Comparison of ENCODE assay signal across 14 mouse cellular contexts in the genomic region with DNA sequence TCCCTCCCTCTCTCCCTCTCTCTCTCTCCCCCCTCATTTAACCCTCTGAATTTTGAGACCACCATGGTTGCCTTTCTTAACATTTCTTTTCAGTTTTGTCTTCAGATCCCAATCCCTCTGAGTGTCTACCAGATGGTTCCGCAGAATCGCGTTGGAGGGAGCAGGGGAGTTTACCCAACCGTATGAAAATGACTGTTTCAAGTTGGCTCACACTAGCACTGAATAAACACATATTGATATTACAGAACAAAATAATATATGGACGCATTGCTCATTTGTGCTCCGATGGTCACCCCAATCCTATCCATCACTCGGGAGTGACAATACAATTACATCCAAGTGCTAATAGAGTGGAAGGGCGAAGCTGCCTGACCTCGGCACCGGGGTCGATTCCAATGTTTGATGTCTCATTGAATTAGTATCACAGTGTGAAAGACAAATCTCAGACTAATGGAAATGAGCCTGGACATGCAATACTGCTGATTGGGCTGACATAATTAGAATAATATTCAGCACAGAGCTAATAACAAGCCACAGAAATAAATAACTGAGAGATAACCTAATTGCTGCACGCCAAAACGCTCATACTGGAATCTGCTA.
DNase-seq lines count a peak whose midpoint lies in the region; ATAC-seq and TF ChIP-seq lines count a peak whose summit lies in the region.
"Had no signal": no experiment of that assay in that cellular context is flagged by ENCODE, and none has a peak within 500 bp of the region (broad histone marks: within the 10 kb centered on the region; RNA-seq: fewer than 3 reads in every experiment).

No protein-coding gene starts in this region.

- peak; percentile 35 for DNase-seq in kidney, postnatal 0 days (ENCODE audit: low spot score)
- DNase-seq in kidney, postnatal 36 days, result no peak
- DNase-seq in lung, postnatal 36 days, result no peak
- DNase-seq in layer of hippocampus, adult 2 months (ENCODE audit: low spot score in 2 of 2), result peak; percentile 39 to 40
- peak; percentile 13 for DNase-seq in right cerebral cortex, postnatal 14 days
- DNase-seq in cerebellum, adult 11 months, result no peak
- DNase-seq: cerebellum, adult 8-10 months; heart, postnatal 14 days; spleen, adult 18-20 months had no signal

- no peak for ATAC-seq in kidney, postnatal 0 days (replicated peaks; ENCODE audit: low FRiP score, low read depth)
- peak; percentile 76 for ATAC-seq in lung, embryonic 16.5 days (ENCODE audit: low read depth)
- ATAC-seq in heart, embryonic 12.5 days (ENCODE audit: insufficient number of reproducible peaks, low FRiP score), result no peak
- ATAC-seq: forebrain, embryonic 16.5 days; intestine, embryonic 15.5 days had no signal

- H3K27ac ChIP-seq in kidney, postnatal 0 days, result no peak overlapping the region
- no peak overlapping the region for H3K27ac ChIP-seq in lung, embryonic 16.5 days (ENCODE audit: low read length)
- H3K27ac ChIP-seq in layer of hippocampus, adult 2 months, result no peak overlapping the region
- no peak overlapping the region for H3K27ac ChIP-seq in heart, embryonic 12.5 days (ENCODE audit: poor library complexity, severe bottlenecking)
- H3K27ac ChIP-seq: intestine, embryonic 15.5 days had no signal

- no peaks in the 10 kb centered on the region for H3K36me3 ChIP-seq in kidney, postnatal 0 days (ENCODE audit: insufficient read depth, low read length)
- no peaks in the 10 kb centered on the region for H3K36me3 ChIP-seq in lung, embryonic 16.5 days (ENCODE audit: control insufficient read depth, insufficient read depth, low read length)
- H3K36me3 ChIP-seq in heart, embryonic 12.5 days, result no peaks in the 10 kb centered on the region
- H3K36me3 ChIP-seq: intestine, embryonic 15.5 days had no signal

- WGBS in kidney, postnatal 0 days, result 30% methylated on average over 13 of the region's 13 CpGs
- WGBS in lung, embryonic 16.5 days, result 37% methylated on average over 13 of the region's 13 CpGs
- 78% methylated on average over 13 of the region's 13 CpGs for WGBS in heart, embryonic 12.5 days

- no peaks in the 10 kb centered on the region for H3K9me3 ChIP-seq in kidney, postnatal 0 days (replicated peaks; ENCODE audit: low read length)
- no peaks in the 10 kb centered on the region for H3K9me3 ChIP-seq in lung, embryonic 16.5 days (ENCODE audit: control insufficient read depth, low read length)
- H3K9me3 ChIP-seq in heart, embryonic 12.5 days (replicated peaks), result no peaks in the 10 kb centered on the region
- H3K9me3 ChIP-seq: intestine, embryonic 15.5 days had no signal

- peaks cover 3% of the 10 kb centered on the region; the same call in 1 of the 2 replicates for H3K4me1 ChIP-seq in kidney, postnatal 0 days (replicated peaks; ENCODE audit: insufficient read depth, low read length)
- no peaks in the 10 kb centered on the region for H3K4me1 ChIP-seq in lung, embryonic 16.5 days (replicated peaks; ENCODE audit: control insufficient read depth, insufficient read depth, low read length)
- peaks cover 3% of the 10 kb centered on the region; the same call in 1 of the 2 replicates for H3K4me1 ChIP-seq in heart, embryonic 12.5 days (replicated peaks)
- H3K4me1 ChIP-seq: intestine, embryonic 15.5 days had no signal

- H3K27me3 ChIP-seq in kidney, postnatal 0 days (ENCODE audit: insufficient read depth, low read length), result no peaks in the 10 kb centered on the region
- H3K27me3 ChIP-seq in lung, embryonic 16.5 days (ENCODE audit: control insufficient read depth, insufficient read depth, low read depth, low read length), result peaks cover 15% of the 10 kb centered on the region; the same call in 1 of the 2 replicates
- no peaks in the 10 kb centered on the region for H3K27me3 ChIP-seq in heart, embryonic 12.5 days (replicated peaks)
- H3K27me3 ChIP-seq: intestine, embryonic 15.5 days had no signal

- no peak overlapping the region for H3K9ac ChIP-seq in kidney, postnatal 0 days (ENCODE audit: low read depth, low read length)
- no peak overlapping the region for H3K9ac ChIP-seq in lung, embryonic 16.5 days (ENCODE audit: low read length)
- H3K9ac ChIP-seq in heart, embryonic 12.5 days, result no peak overlapping the region
- H3K9ac ChIP-seq: intestine, embryonic 15.5 days had no signal

- no peak overlapping the region for H3K4me3 ChIP-seq in kidney, postnatal 0 days (replicated peaks; ENCODE audit: low read depth, low read length)
- no peak overlapping the region for H3K4me3 ChIP-seq in lung, embryonic 16.5 days (ENCODE audit: low read length)
- H3K4me3 ChIP-seq in layer of hippocampus, adult 2 months, result no peak overlapping the region
- H3K4me3 ChIP-seq in heart, embryonic 12.5 days, result no peak overlapping the region
- H3K4me3 ChIP-seq: intestine, embryonic 15.5 days had no signal

- TF ChIP-seq CTCF in kidney, postnatal 0 days (IDR thresholded peaks at IDR 0.05; ENCODE audit: low read depth), result no peak
- no peak for TF ChIP-seq CTCF in layer of hippocampus, adult 2 months (conservative IDR thresholded peaks at IDR 0.05)

- H3K4me2 ChIP-seq in kidney, postnatal 0 days (ENCODE audit: low read length), result no peak overlapping the region
- no peak overlapping the region for H3K4me2 ChIP-seq in lung, embryonic 16.5 days (ENCODE audit: low read depth, low read length)
- no peak overlapping the region for H3K4me2 ChIP-seq in heart, embryonic 12.5 days
- H3K4me2 ChIP-seq: intestine, embryonic 15.5 days; liver, embryonic 11.5 days had no signal

Comparison
In these comparisons a context has a peak if more than half of its experiments do, and no peak if none do; other contexts are left out.
1. DNase-seq: peak in kidney, postnatal 0 days (single experiment), layer of hippocampus, adult 2 months (2 of 2) and right cerebral cortex, postnatal 14 days (single experiment); none in kidney, postnatal 36 days (0 of 2), lung, postnatal 36 days (single experiment) and cerebellum, adult 11 months (single experiment).